In the genomic region with DNA sequence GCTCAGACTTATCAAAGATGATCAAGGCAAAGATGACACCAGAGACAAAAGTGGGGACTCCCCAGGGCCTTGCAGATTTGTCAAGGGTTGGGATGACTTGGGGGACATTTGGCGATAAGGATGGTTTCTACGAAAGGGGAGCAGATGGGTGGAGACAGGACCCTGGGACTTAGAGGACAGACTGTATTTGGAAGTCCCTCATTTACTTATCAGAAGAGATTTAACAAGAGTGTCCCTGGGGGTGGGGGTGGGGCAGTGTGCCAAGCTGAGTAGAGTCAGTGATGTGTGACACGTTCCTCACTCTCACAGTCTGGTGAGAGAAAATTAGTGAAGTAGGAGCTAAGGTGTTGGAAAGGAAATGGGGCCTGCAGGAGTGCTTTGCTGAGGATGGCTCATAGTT, we compare ENCODE assay signal across 1 mouse cellular context.
TF ChIP-seq lines count a peak whose summit lies in the region.

No protein-coding gene starts in this region.

TF ChIP-seq in CH12.LX, 34 proteins besides CTCF, POLR2A, EP300 and RAD21:
- TF ChIP-seq MAX (IDR thresholded peaks at IDR 0.05; ENCODE audit: low read length) (no peak), USF1 (IDR thresholded peaks at IDR 0.05; ENCODE audit: low read depth, low read length) (no peak), KAT2A (IDR thresholded peaks at IDR 0.05; ENCODE audit: insufficient replicate concordance, low read length) (no peak), MXI1 (IDR thresholded peaks at IDR 0.05; ENCODE audit: low read depth, low read length) (no peak), GABPA (IDR thresholded peaks at IDR 0.05; ENCODE audit: insufficient replicate concordance, low read depth, low read length) (no peak), RCOR1 (conservative IDR thresholded peaks at IDR 0.05; ENCODE audit: low read depth, low read length) (no peak), MAZ (IDR thresholded peaks at IDR 0.05; ENCODE audit: low read depth, low read length) (no peak), JUND (conservative IDR thresholded peaks at IDR 0.05; ENCODE audit: low read depth, low read length) (no peak), MEF2A (IDR thresholded peaks at IDR 0.05; ENCODE audit: borderline replicate concordance, low read depth, low read length) (no peak), NRF1 (IDR thresholded peaks at IDR 0.05; ENCODE audit: low read depth, low read length) (no peak), PAX5 (IDR thresholded peaks at IDR 0.05; ENCODE audit: low read length) (no peak), SIN3A (IDR thresholded peaks at IDR 0.05; ENCODE audit: low read length) (no peak)
